Mouse (Mus musculus): ENCODE results near the gene Gm10135.
"Not testable (repeated sequence)": the region's sequence is repeated elsewhere in the genome, so short reads cannot be mapped to it uniquely, and the experiment has no call there.

Gm10135 gene

DNA sequence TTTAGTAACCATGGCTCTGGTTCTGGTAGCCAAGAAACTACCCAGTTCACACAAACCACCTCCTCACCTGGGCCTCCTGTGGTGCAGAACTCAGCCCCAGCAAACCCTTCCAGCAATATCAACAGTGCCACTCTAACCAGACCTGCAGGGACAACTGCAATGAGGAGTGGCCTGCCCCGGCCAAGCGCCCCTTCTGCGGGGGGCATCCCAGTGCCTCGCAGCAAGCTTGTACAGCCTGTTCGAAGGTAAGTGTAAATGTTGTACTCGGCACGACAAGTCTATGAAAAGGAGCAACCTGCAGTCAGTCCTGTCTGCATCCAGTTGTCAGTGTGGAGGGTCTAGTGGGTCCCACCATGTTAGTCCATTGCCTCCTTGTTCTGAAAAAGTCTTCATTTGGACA is at the start of gene Gm10135:
Gm10135 (minus strand) TSS at position 101 of the 400 bp plus-strand sequence.
- DNase-seq, result no peak

DNA sequence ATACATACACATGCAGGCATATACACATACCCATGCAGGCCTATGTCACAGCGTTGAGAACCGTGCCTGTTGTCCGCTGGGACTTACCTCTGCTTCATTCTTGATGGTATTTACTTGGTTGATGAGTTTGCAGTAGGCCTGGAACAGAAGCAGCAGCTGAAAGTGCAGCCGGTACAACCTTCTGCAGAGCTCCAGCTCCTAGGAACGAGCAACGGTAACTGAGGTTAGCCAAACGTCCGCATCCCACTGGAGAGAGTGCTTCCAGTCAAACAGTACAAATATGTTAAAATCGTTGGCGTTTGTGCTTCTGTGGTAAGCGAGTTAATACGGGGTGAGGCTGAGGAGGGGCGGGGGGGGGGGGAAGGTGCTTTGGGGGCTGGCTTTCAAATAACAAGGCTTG is 49.3 kb upstream of the Gm10135 start:
- no peak for DNase-seq

DNA sequence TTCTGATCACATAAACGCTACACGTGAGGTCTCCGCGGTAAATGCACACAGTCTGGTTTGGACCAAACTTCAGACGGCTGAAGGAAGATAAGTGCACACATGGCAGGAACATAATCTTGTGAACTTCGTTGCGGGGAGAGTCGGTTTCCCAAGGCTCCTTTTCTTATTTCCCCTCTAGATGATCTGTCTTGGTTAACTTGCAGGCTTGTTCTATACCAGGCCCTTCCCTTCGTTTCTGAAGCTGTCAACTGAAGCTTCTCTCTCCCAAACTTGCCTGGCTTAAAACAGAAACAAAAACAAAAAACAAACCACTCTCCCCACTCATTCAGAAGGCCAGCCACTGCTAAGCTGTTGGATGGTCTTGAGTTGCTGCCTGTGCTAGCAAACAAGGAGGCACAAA is 40.2 kb upstream of the Gm10135 start:
- no peak for DNase-seq

DNA sequence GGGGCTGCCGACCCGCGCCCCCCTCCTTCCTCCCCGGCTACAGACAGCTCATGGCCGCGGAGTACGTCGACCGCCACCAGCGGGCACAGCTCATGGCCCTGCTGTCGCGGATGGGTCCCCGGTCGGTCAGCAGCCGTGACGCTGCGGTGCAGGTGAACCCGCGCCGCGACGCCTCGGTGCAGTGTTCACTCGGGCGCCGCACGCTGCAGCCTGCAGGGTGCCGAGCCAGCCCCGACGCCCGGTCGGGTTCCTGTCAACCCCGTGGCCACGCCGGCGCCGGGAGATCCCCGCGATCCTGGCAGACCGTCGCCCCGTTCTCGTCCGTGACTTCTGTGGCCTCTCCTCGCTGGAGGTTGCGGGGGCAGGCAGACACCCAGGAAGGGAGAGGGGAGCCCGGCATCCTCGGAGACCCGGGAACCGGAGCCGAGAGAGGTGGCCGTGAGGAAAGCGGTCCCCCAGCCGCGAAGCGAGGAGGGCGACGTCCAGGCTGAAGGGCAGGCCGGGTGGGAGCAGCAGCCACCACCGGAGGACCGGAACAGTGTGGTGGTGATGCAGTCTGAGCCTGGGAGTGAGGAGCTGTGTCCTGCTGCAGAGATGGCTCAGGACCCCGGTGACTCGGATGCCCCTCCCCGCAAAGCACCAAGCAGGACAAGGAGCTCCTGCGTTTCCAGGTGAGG is 39.2 kb upstream of the Gm10135 start:
- DNase-seq, result not testable (repeated sequence)

DNA sequence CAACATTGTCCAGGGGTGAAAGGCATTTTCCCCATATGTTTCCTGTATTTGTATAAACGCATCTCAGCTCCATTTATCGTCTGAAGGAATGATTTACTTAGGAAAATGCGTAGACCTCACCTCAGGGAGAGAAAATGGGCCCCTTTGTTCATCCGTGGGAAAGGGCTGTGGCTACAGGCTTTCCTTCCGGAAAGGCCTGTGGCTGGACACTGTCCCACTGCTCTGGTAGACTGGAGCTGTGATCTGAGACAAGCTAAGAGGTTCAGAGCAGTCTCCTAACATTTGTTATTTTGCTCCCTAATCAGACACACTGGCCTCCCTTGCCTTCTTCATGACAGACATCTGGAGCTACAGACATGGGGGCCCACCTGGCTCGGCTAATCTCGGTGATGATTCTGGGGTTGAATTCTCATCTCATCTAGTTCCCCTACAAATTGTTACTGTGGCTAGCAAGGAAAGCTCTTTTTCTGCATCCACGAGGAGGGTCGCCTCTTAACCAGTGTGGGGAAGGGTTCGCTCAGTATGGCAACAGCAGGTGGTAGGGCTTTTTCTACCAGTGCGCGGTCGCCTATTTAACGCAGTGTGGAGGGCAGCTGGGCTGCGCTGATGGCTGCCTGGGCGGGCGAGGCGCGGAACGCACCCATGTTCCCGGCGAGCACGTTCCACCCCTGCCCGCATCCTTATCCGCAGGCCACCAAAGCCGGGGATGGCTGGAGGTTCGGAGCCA is 38.5 kb upstream of the Gm10135 start:
- DNase-seq, result not testable (repeated sequence)

DNA sequence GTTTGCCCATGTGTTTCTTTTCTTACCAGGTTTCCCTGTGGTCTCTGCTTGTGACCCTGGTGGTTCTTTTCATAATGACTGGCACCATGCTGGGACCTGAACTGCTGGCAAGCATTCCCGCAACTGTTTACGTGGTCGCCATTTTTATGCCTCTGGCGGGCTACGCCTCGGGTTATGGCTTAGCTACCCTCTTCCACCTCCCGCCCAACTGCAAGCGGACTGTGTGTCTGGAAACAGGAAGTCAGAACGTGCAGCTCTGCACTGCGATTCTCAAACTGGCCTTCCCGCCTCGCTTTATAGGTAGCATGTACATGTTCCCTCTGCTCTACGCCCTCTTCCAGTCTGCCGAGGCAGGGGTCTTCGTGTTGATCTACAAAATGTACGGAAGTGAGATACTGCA is 37.3 kb upstream of the Gm10135 start:
- not testable (repeated sequence) for DNase-seq

- not testable (repeated sequence) for DNase-seq
Measured at GRCm38 (mm10) chr5:73008230-73008629, 33.7 kb upstream of the Gm10135 start.

DNA sequence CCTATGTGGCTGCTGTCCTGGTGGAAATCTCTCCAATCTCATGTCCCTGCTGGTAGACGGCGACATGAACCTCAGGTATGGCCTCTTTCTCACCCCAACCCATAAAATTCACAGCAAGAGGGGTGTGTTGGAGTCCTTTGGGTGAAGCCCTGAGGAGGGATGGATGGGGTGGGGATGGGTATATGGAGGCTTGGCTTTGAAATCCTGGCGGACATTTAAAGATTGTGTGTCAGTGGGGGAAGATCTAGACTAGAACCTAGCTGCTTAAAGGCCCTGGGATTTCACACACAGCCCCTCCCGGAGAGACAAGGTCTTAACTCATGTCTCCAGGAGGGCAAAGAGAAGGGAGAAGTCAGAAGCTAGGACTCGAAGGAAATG is 33.1 kb upstream of the Gm10135 start:
- DNase-seq, result no peak

DNA sequence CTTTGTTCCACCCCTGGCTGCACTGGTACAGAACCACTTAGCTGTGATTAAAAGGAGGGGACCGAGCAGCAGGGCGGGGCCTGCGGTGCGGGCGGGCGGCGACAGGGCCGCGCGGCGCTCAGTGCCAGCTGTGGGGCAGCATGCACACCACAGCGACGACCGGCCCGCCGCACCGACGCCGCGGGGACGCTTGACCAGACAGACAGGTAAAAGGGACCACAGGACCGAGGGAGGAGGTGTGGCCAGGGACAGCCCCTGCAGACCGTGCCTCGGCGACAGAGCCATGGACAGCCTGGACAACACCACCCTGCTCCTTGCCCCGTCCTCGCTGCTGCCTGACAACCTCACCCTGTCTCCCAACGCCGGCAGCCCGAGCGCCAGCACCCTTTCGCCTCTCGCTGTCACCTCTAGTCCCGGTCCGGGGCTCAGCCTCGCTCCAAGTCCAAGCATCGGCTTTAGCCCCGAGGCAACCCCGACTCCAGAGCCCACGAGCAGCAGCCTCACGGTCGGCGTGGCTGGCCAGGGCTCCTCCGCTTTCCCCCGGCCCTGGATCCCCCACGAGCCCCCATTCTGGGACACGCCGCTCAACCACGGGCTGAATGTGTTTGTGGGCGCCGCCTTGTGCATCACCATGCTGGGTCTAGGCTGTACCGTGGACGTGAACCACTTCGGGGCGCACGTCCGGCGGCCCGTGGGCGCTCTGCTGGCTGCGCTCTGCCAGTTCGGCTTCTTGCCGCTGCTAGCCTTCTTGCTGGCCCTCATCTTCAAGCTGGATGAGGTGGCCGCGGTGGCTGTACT is 32.5 kb upstream of the Gm10135 start, which contains the start of gene Slc10a4:
Slc10a4 (plus strand) TSS at position 100 of the 798 bp plus-strand sequence.
- DNase-seq, result no peak

DNA sequence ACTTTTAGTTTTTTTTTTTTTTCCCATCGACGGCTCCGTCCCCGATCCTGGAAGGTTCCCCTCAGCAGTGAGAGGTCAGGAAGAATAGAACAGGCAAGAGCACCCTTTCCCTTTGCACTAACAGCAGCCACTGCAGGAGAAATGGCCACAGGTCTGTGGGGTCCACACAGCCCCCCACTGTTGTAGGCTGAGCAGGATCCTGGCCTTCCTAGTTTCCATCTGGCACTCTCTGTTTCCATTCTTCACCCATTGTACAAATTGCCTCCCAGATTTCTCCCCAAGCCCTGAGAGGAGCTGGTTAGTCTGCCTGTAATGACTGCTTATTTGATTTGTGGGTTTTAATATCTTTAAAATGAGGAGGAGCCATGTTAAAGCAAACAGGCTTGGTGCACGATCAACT is 29.5 kb upstream of the Gm10135 start:
- DNase-seq, result no peak

- DNase-seq, result not testable (repeated sequence)
Measured at GRCm38 (mm10) chr5:72998546-72998945, 24.0 kb upstream of the Gm10135 start.

- DNase-seq, result no peak
Measured at GRCm38 (mm10) chr5:72995379-72995778, 20.9 kb upstream of the Gm10135 start.

DNA sequence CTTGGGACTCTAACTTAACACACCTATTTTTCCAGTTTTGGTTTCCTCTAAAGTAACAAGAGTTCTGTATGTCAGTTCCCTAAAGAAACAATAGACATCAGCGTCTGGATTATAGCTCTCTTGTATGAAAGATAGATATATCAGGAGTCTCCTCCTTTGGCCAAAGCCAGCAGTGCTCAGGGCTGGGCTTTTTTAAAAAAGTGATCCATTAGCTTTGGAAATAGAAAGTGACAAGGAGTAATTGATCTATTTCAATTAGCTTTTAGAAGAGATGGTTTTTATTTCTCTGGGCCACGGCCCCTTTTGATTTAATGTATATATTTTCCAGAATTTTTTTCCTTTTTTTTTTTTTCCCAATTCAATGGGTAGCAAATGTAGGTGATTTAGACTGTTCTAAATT is 20.4 kb upstream of the Gm10135 start:
- DNase-seq, result no peak

DNA sequence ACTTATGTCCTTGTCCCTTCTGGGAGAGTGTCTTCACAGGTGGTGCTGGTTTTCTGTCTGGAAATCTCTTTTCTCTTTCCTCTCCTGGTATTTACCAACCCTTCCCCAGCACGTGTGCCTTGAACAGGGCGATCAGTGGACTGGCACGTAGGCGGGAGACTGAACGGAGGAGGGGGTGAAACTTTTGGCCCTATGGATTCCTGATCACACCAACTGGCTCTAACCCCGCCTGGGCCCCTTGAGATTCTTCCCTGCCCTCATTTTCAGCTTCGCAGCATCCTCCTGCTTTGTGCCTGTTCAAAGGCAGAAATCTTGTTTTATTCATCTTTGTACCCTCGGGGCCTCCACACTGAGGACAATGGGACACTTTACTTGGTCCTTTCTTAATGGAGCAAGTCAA is 19.9 kb upstream of the Gm10135 start:
- DNase-seq, result no peak

DNA sequence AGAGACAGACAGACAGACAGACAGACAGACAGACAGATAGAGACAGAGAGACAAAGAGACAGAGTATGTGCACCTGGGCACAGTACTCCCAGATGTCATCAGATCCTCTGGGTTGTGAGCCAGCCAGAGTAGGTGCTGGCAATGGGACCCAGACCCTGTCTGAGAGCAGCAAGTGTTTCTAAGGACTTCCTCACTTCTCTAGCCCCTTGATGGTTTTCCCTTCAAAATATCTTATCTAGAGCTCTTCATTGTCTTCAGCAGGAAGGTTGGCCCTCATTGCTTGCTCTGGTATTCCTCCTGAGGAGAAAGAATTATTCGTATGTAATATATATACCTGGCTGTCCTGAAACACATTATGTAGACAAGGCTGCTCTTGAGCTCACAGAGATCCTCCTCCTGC is 18.0 kb upstream of the Gm10135 start:
- no peak for DNase-seq

DNA sequence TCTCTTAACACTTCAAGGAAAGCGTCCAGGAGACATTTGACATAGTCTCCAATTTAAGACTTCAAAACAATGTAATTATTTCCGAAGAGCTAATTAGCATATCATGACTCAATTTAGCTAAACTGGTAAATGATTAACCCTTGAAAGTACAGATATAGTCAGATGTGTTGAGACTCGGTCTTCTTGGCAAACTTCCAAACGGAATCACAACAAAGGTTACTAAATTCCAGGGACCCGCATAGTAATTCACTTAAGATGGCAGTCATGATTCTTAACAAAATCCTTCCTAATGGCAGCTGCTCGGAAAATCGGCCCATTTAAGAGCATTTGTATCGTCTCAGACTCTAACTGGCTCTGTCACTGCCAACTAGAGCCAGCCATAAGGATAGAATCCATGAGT is 15.3 kb upstream of the Gm10135 start:
- DNase-seq, result no peak

DNA sequence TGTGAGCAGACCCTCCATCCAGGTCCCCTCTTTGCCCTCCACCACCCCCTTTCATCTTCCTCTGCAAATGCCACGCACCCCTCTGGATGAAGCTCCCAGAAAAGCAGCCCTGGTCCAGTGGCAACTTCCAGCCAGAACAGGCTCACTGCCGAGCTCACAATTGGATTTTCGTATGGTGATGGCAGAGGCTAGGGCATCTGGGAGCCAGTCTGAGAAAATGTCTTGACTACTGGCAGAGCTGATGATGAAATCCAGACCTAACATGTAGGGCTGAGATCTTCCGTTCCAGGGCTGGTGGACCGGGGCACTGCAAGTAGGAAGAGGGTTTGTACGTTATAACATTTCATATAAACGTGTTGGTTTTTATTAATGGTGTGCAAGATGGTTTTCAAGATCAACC is 13.3 kb upstream of the Gm10135 start:
- no peak for DNase-seq

DNA sequence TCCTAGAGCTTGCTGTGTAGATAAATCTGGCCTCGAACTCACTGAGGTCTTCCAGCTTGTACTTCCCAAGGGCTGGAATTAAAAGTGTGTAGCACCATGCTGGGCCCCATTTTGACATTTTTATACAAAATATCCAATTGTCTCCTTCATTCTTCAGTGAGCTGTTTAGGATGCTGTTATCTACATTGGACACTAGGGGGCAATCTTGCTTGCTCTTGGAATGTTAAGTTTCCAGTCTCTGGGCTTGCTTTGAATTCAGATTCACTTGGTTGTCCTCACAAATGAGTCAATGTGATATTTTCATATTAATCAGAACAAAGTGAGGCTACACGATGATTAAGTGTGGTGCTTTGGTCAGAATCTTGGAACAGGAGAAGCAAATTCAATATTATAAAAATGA is 9.6 kb upstream of the Gm10135 start:
- DNase-seq, result peak; percentile 53

DNA sequence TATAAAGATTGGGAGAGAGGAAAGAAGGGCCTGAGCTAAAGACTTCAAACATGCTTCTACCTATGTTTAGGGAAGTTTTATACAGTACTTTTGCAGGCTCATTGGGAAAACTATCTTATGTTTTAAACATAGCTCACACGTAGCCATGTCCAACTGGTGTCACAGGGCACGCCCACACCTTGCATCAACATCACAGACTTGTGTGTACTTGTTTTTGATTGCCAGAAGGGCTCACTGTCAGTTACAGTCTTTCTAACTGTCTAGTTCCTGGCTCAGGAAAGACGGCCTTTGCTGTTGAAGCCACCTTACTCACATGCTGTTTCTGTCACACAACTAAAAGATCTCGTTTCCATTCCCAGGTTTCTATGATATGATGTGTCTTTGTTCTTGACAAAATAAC is 2.0 kb upstream of the Gm10135 start:
- DNase-seq, result no peak

- no peak for DNase-seq
Measured at GRCm38 (mm10) chr5:72975996-72976395, 1.5 kb upstream of the Gm10135 start.

DNA sequence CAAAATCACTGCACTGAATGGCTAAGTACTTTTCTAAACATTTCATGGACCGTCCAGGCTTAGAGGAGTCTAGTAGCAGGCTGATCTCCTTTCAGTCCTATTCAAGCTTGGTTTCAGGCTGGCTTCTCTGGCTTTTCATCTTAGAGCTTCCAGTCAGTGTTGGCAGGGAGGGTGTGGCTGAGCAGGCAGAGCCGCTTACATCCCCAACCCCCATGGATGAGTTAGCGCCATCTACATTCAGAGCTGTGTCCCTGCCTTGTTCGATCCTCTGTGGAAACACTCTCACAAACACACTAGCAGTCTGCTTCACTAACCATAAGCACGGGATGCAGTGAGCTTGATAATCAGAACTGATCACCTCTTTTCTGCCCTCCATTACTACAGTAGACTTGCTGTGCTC is 1.6 kb downstream of the Gm10135 start:
- no peak for DNase-seq

DNA sequence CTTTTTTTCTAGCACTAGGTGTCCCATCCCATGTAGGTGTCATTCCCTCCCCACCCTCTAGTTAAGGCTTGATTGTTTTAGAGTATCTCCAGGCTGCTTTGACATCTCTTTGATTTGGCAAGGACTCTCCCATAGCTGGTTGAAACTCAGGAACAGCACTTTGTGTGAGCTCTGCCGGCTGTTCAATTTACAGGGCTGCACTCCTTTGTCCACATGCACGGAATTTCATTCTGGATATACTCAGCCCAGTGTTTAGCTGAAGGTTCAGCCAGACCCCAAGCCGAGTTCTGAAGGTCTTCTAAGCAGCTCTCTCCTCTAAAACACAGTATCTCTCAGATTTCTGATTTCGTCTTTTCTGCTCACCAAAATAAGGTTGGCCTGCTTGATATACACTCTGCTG is 2.1 kb downstream of the Gm10135 start:
- DNase-seq, result no peak

DNA sequence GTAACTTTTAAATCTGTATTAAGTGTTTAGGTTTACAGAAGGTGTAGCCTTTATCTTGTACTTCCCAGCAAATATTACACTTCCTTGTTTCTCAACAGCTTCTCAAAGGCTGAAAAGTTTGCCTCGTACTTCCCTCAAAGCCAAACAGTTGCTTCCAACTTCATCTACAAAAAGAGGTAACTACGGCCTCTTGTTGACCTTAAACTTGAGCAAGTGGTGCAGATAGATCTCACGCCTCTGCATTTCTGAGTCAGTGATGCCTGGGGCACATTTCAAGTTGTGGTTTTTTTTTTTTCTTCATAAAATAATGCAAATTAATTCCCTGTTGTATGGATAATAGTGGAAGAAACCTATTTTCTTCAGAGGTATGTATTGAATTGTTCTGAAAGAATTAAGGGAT is 8.8 kb downstream of the Gm10135 start:
- no peak for DNase-seq

DNA sequence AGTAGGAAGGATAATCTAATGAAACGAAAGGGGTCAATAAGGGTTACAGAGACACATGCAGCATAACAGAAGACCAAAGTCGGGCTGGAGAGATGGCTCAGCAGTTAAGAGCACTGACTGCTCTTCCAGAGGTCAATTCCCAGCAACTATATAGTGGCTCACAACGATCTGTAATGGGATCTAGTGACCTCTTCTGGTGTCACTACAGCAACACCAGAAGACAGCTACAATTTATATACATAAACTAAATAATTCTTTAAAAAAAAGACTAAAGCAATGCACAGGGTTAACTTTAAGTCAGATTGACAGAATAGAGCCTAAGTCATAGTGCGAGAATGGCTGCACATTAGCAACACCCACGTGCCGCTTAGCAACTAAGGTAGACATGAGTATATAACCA is 14.4 kb downstream of the Gm10135 start:
- DNase-seq, result no peak

Data from cerebellum, adult 9-10 months (tissue).